Mouse (Mus musculus) adrenal gland, postnatal 14 days (tissue): Measurements from ENCODE around the gene Capns2. TPM values are rescaled to one million over a fixed set of nuclear protein-coding genes. Genes with fewer than 3 reads are reported as not detected.

Source experiments
- DNase-seq: peaks from one replicate; pipeline ENCODE4 v3.0.0; 2021; ENCODE audit warnings: mixed read lengths
- microRNA-seq, 2 experiments: library from miRNA; unstranded; fragments of <30 nt; microRNA quantifications; one replicate each; pipeline ENCODE4 v1.2.0; 2021
- total RNA-seq: library from RNA; stranded (reverse); gene quantifications from 2 replicates; pipeline ENCODE4 v1.2.3, GENCODE M21; 2021

The Capns2 gene
- total RNA-seq, 1 experiment from 2014 or later: not detected

DNA sequence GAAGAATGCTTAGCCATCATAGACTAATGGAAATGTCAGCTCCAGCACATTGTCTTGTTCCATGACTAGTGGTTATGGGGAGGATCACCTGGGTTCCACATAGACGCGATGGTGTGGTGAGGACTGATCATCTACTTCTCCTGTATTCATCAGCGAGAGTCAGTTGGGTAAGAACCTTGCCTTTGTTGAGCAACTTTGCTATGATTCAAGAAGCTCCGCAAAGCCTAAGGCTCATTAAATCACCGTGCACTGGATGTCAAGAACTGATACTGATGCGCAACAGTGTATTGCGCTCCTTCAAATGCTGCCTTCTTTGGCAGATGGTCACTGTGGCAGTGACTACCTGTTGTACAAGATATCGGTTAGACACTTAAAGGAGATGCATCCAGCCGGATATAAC is 5.3 kb downstream of the Capns2 start:
- DNase-seq: no peak

DNA sequence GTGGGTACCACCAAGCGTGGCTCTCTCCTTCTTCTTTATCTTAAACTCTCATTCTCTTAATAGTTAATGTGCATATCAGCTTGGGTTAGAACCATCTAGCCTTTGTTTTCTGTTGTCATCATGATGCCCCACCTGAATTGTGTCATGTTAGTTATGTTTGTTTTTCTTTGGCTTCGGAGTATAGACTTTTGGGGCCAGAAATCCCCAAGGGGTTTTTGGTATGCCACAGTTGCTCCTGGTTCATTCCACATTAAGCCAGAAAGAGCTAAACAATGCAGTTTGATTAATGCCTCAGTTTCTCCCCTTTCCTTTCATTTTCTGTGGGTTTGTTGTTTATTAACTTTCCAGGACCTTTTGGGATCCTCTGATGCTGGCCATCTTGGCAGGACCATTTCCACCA is 7.2 kb downstream of the Capns2 start:
- no peak for DNase-seq

DNA sequence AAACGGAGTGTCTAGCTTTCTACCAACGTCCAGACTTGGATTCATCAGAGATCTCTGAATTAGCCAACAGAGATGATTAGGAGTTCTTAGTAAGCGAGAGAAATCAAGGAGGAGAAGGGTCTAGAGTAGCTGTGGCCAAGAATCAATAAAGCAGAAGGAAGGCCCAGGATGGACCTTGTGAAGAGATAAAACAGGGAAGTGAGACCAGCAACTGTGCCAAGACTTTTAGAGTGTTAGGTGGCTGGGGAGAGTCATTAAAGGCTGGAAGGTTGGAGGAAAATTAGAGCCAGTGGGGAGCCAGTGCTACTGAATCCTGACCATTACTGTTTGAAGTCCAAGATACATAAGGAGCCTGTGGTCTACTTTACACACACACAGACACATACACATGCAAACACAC is 10.3 kb downstream of the Capns2 start:
- DNase-seq: no peak

DNA sequence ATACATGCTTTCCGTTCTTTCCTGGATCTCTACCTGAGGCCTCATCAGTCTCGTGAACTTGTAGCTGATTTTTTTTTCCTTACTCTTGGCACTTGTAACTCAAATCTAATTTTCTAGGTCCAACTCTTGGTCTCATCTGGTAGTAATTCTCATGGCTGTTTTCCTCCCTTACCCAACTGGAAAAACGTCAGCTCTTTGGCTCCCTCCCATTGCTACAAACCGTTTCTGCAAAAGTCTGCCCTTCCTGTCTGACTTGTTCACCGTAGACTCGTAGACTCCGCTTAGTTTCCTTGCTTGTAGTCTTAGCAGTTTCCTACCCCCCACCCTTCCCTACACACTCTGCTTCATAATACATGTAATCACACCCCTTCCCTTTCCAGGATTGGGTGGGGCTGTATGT is 12.2 kb downstream of the Capns2 start:
- DNase-seq: no peak

DNA sequence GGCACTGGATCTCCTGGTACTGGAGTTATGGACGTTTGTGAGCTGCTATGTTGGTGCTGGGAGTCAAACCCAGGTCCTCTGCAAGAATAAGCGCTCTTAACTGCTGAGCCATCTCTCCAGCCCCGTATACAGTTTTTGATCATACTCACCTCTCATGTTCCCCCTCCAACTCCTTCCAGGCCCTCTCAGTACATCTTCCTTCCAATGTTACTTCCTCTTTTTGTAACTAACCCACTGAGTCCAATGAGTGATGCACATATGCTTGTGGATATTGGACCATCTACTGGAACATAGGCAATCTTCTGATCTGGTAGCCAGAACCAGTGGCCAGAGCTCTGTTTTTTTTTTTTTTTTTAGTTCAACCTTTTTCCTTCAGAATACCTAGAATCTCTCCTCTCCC is 14.9 kb downstream of the Capns2 start:
- DNase-seq: no peak

DNA sequence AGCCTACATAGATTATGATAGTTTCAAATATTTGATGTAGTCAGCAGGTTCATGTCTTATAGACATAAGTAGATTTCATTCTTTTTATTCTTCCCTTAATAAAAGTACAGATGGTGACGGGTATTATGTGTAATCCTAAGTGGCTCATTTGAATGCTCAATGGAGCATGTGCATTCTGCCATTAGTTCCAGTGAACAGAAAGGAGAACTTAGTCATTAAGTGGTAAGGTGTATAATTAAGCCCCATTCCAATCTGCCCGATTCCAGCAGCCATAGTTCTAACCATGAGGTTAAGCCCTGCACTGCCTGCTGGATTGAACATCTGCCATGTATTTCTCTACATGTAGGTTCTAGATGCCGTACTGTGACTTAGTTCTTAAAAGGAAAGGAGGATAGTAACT is 20.6 kb downstream of the Capns2 start:
- DNase-seq: no peak

DNA sequence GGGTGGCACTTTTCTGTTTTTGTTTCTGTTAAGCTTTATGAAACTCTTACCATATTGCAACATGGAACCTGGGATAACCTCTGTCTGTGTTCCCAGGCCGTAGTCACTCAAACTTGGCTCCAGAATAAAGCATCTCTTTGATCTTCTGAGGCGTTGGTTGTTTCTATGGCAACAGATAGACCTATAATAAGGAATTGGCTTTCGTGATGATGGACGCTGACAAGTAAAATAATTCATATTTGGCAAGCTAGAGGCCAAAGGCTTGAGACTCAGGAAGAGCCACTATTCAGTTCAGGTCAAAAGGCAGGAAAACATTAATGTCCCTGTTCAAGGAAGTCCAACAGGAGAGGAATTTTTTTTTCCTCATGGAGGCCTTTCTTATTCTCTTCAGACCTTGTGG is 27.8 kb downstream of the Capns2 start:
- DNase-seq: no peak

DNA sequence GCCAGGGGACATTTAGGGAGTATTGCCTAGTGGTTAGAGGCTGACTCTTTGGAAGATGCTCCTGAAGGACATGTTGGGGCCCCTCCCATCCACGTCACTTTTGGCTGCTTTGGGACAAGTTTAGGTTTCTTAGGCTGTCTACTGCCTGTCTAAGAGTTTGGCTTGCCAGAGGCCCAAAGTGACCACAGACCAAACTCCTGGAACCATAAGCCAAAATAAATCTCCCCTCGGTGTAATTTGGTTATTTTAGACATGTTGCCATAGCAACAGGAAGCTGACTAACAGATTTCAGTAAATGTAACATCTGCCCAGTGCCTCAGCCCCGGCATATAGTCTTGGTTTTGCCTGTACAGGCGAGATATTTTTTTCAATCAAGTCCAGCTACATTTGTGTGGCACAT is 36.8 kb downstream of the Capns2 start:
- no peak for DNase-seq

DNA sequence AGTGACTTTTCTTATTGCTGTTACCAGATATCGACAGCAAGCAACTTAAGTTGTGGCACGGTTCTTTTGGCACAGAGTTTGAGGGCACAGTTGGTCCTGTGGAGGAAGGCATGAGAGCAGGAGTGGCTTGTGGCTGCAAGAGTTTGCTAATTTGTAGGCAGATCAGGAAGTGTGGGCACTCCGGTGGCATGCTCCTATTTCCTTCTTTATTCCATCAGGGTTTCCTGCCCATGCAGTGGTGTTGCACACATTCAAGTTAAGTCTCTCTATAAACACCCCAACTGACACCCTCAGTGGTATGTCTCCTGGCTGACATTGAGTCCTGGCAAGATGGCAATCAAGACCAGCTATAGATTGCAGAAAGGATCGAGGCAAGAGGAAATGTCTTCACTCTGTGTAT is 47.9 kb downstream of the Capns2 start:
- no peak for DNase-seq

DNA sequence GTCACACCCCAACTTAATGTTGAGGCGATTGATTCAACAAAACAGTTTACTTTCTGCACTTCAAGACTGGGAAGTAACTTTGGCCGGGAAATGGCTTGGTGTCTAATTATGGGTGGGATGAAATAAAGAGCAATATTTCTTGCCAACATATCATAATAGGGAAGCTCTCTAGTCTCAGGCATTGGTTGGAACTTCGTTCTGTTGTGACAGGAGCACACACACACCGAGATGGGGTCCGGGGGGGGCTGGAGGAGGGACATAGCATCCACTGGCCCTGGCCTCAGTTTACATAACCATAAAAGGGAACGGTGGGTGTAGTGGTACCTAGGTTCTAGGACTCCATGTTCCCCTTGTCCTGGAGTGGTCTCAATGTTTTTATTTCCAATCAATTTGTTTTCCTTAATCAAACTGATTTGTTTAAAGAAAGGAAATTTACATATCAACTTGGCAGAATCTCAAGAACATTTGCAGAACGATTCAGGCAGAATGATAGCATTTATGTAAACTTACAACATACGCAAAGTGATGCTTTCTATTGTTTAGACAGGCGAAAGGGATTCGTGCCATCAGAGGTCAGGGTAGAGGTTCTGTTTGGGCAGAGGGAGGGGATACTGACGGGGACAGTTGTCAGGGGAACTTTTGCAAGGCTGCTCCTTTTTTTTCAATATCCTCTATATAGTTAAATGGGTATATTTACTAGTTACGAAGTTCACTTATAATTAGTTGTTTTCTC is 49.6 kb downstream of the Capns2 start:
- DNase-seq: no peak

Small RNA genes lying within 50 kb of the gene (microRNA-seq; reads per million reads assigned to microRNA genes)
- 0 reads per million in 2 experiments for gene Gm22151

Other genes with a start within 250 kb of the Capns2 start
- not detected in 2 replicates for gene Irx6, start 227.1 kb upstream of the Capns2 start, total RNA-seq
- gene Mmp2, start 74.1 kb upstream of the Capns2 start, total RNA-seq: 50.8 and 60.4 TPM in 2 replicates
- 2.8 TPM in 2 replicates for gene Lpcat2, start 46.1 kb upstream of the Capns2 start, total RNA-seq
- gene Slc6a2, start 58.7 kb downstream of the Capns2 start, total RNA-seq: 11.6 and 33.7 TPM in 2 replicates
- gene Ces1a, start 146.8 kb downstream of the Capns2 start, total RNA-seq: not detected in 2 replicates
- 0.45 and 8.4 TPM in 2 replicates for gene Ces1b, start 178.6 kb downstream of the Capns2 start, total RNA-seq
- 12.6 and 253 TPM in 2 replicates for gene Ces1c, start 229.9 kb downstream of the Capns2 start, total RNA-seq